ENCODE assay signal across 13 mouse cellular contexts in the genomic region with DNA sequence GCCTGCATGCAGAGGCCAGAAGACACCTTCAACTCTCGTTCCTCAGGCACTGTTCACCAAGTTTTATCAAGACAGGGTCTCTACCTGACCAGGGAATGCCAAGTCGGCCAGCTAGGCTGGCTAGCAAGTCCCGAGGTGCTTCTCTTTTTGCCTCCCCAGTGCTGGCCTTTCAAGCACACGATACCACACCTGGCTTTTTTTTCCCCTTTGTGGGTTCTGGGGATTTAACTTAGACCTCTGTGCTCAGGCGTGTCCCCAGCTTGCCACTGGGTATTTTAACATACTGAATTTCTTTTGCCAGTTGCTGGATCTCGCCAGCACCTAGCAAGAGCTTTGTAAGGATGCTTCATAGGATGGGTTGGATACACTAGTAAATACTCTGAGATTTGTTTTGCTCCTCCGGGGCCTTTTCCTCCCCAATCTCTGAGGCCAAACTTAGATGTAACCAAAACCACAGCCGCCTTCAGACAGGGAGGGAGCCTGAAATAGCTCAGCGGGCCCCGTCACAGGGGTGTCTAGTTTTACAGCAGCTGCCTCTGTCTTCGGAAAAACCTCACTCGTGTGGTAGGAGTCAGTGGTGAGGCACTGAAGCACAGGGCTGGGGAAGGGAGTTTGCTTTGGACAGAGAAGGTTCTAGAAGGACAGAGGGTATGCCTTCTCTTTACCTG. TPM values are rescaled to one million over a fixed set of nuclear protein-coding genes. Genes with fewer than 3 reads are reported as not detected.
DNase-seq lines count a peak whose midpoint lies in the region; ATAC-seq and TF ChIP-seq lines count a peak whose summit lies in the region.
"Had no signal": no experiment of that assay in that cellular context is flagged by ENCODE, and none has a peak within 500 bp of the region (broad histone marks: within the 10 kb centered on the region; RNA-seq: fewer than 3 reads in every experiment).

No protein-coding gene starts in this region.

- ATAC-seq in lung, postnatal 0 days: no peak
- ATAC-seq in embryonic facial prominence, embryonic 15.5 days (ENCODE audit: insufficient number of reproducible peaks, low FRiP score, low TSS enrichment, low read depth): peak; percentile 76
- ATAC-seq in megakaryocyte progenitor cell, adult 5-6 weeks (replicated peaks; ENCODE audit: poor library complexity): peak; percentile 38
- no peak for ATAC-seq in forebrain, embryonic 12.5 days (ENCODE audit: low FRiP score)
- no peak for ATAC-seq in midbrain, embryonic 15.5 days (replicated peaks)
- ATAC-seq: liver, postnatal 0 days had no signal

- peak; percentile 26 for DNase-seq in lung, postnatal 25 days (ENCODE audit: low spot score)
- DNase-seq in lung, postnatal 0 days (ENCODE audit: low spot score): no peak
- DNase-seq in thymus, postnatal 25 days: peak; percentile 56
- no peak for DNase-seq in testis, postnatal 10 days (ENCODE audit: low spot score)
- DNase-seq: heart, postnatal 10 days; kidney, postnatal 25 days; liver, postnatal 0 days had no signal

- H3K27ac ChIP-seq in lung, postnatal 0 days (ENCODE audit: low read length): no peak overlapping the region
- 0 out of 2 replicates have a peak overlapping the region, but pooled peaks have one; percentile 0 for H3K27ac ChIP-seq in embryonic facial prominence, embryonic 15.5 days (replicated peaks)
- H3K27ac ChIP-seq in forebrain, embryonic 12.5 days: no peak overlapping the region
- no peak overlapping the region for H3K27ac ChIP-seq in midbrain, embryonic 15.5 days
- H3K27ac ChIP-seq: stomach, postnatal 0 days had no signal

- TF ChIP-seq EP300 in lung, postnatal 0 days (IDR thresholded peaks at IDR 0.05): no peak

- H3K4me1 ChIP-seq in lung, postnatal 0 days (ENCODE audit: insufficient read depth, low read depth, low read length): peaks cover 6% of the 10 kb centered on the region; the same call in 1 of the 2 replicates
- H3K4me1 ChIP-seq in embryonic facial prominence, embryonic 15.5 days: peaks cover 43% of the 10 kb centered on the region
- peaks cover 17% of the 10 kb centered on the region for H3K4me1 ChIP-seq in forebrain, embryonic 12.5 days
- H3K4me1 ChIP-seq in midbrain, embryonic 15.5 days: peaks cover 7% of the 10 kb centered on the region

- H3K36me3 ChIP-seq in lung, postnatal 0 days (ENCODE audit: insufficient read depth, low read length): no peaks in the 10 kb centered on the region
- H3K36me3 ChIP-seq in embryonic facial prominence, embryonic 15.5 days: no peaks in the 10 kb centered on the region
- no peaks in the 10 kb centered on the region for H3K36me3 ChIP-seq in forebrain, embryonic 12.5 days (replicated peaks)
- no peaks in the 10 kb centered on the region for H3K36me3 ChIP-seq in midbrain, embryonic 15.5 days (replicated peaks)

- WGBS in lung, postnatal 0 days: 77% methylated on average over 12 of the region's 12 CpGs
- WGBS in embryonic facial prominence, embryonic 15.5 days: 53% methylated on average over 12 of the region's 12 CpGs
- 87% methylated on average over 12 of the region's 12 CpGs for WGBS in forebrain, embryonic 12.5 days
- 88% methylated on average over 12 of the region's 12 CpGs for WGBS in midbrain, embryonic 15.5 days

- H3K27me3 ChIP-seq in lung, postnatal 0 days (replicated peaks; ENCODE audit: insufficient read depth, low read length): no peaks in the 10 kb centered on the region
- H3K27me3 ChIP-seq in embryonic facial prominence, embryonic 15.5 days: no peaks in the 10 kb centered on the region
- H3K27me3 ChIP-seq in forebrain, embryonic 12.5 days: no peaks in the 10 kb centered on the region
- H3K27me3 ChIP-seq in midbrain, embryonic 15.5 days (replicated peaks): no peaks in the 10 kb centered on the region

- no peak for TF ChIP-seq CTCF in lung, postnatal 0 days (IDR thresholded peaks at IDR 0.05)

- no peak overlapping the region for H3K9ac ChIP-seq in lung, postnatal 0 days (replicated peaks; ENCODE audit: low read depth)
- H3K9ac ChIP-seq in embryonic facial prominence, embryonic 15.5 days: no peak overlapping the region
- H3K9ac ChIP-seq in forebrain, embryonic 12.5 days: no peak overlapping the region
- H3K9ac ChIP-seq in midbrain, embryonic 15.5 days: no peak overlapping the region
- H3K9ac ChIP-seq: liver, postnatal 0 days had no signal

- no peak overlapping the region for H3K4me3 ChIP-seq in lung, postnatal 0 days (ENCODE audit: low read depth, low read length)
- H3K4me3 ChIP-seq in embryonic facial prominence, embryonic 15.5 days (replicated peaks): no peak overlapping the region
- H3K4me3 ChIP-seq in forebrain, embryonic 12.5 days (replicated peaks): no peak overlapping the region
- H3K4me3 ChIP-seq in midbrain, embryonic 15.5 days: no peak overlapping the region
- H3K4me3 ChIP-seq: myocyte had no signal

- H3K4me2 ChIP-seq in lung, postnatal 0 days (replicated peaks; ENCODE audit: low read depth, low read length): no peak overlapping the region
- H3K4me2 ChIP-seq in embryonic facial prominence, embryonic 15.5 days (replicated peaks): no peak overlapping the region
- no peak overlapping the region for H3K4me2 ChIP-seq in forebrain, embryonic 12.5 days
- H3K4me2 ChIP-seq in midbrain, embryonic 15.5 days: no peak overlapping the region

- no peaks in the 10 kb centered on the region for H3K9me3 ChIP-seq in lung, postnatal 0 days (ENCODE audit: low read length)
- no peaks in the 10 kb centered on the region for H3K9me3 ChIP-seq in embryonic facial prominence, embryonic 15.5 days (replicated peaks)
- no peaks in the 10 kb centered on the region for H3K9me3 ChIP-seq in forebrain, embryonic 12.5 days
- no peaks in the 10 kb centered on the region for H3K9me3 ChIP-seq in midbrain, embryonic 15.5 days

RNA-seq across cellular contexts. Expression of gene Xylt1, which starts 33.7 kb away (rescaled TPM):
- polyA plus RNA-seq in lung, postnatal 0 days (2015; fragmentation: Nextera tagmentation; extraction: Ambion mirVana): 0.45 and 0.63 TPM in 2 replicates
- polyA plus RNA-seq in embryonic facial prominence, embryonic 15.5 days (2015; fragmentation: Nextera tagmentation; extraction: Ambion mirVana): 2.3 and 2.7 TPM in 2 replicates
- total RNA-seq in megakaryocyte progenitor cell, adult 5-6 weeks (2015): 20.0 and 24.9 TPM in 2 replicates
- total RNA-seq in megakaryocyte progenitor cell, adult 5-6 weeks (2017): 12.0 and 17.1 TPM in 2 replicates
- polyA plus RNA-seq in forebrain, embryonic 12.5 days (2016; fragmentation: Nextera tagmentation; extraction: Ambion mirVana): 3.4 and 5.0 TPM in 2 replicates
- 2.6 and 2.8 TPM in 2 replicates for polyA plus RNA-seq in midbrain, embryonic 15.5 days (2015; fragmentation: Nextera tagmentation; extraction: Ambion mirVana)
- polyA plus RNA-seq: myocyte had no signal

Comparison
In these comparisons a context has a peak if more than half of its experiments do, and no peak if none do; other contexts are left out.
1. DNase-seq: peak in lung, postnatal 25 days (single experiment) and thymus, postnatal 25 days (single experiment); none in lung, postnatal 0 days (single experiment) and testis, postnatal 10 days (single experiment).
2. ATAC-seq: peak in embryonic facial prominence, embryonic 15.5 days (single experiment) and megakaryocyte progenitor cell, adult 5-6 weeks (single experiment); none in lung, postnatal 0 days (single experiment), forebrain, embryonic 12.5 days (single experiment) and midbrain, embryonic 15.5 days (single experiment).